Mouse (Mus musculus): ENCODE measurements around the gene Wasf2. TPM values are rescaled to one million over a fixed set of nuclear protein-coding genes. Genes with fewer than 3 reads are reported as not detected.

Gene Wasf2
- polyA plus RNA-seq, 1 experiment: 47.2 TPM

GRCm38 (mm10) chr4:133201006-133201771 lies 70.9 kb downstream of the Wasf2 start:
- DNase-seq (ENCODE audit: low read depth): no peak

DNA sequence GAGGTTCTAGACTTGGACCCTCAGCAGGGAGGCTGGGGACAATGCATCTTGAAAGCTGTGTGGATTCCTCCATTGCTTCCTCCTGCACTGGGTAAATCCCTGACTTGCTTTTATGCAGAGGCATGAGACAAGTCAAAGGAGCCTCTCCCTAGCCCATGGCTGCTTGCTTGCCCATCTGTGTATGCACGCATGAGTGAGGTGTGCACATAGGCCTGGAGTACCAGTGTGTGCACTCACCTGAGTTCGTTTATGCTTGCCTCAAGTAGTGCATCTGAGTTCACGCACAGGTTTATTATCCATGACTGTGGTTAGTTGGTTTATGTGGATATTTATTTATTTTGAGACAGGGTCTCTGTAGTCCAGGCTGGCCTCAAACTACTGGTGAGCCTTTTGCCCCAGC lies 71.9 kb downstream of the Wasf2 start:
- no peak for DNase-seq (ENCODE audit: low read depth)

DNA sequence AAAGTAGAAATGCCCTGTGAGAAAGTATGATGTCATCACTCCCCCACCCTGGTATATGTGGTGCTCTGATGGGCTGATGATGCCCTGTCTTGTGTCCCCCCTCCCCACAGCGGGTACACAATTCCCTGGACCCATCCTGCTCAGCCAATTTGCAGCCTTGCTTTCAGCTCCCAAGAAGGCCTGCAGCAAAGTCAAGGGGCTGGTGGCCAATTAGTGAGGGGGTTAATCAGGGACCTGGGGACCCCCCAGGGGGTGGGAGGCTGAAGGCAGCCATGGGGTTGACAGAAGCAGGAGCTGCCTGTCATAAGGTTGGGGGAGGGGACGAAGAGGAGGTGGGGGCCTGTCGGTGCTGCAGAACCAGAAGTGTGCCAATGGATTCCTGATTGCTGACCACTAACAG lies 73.3 kb downstream of the Wasf2 start:
- no peak for DNase-seq (ENCODE audit: low read depth)

DNA sequence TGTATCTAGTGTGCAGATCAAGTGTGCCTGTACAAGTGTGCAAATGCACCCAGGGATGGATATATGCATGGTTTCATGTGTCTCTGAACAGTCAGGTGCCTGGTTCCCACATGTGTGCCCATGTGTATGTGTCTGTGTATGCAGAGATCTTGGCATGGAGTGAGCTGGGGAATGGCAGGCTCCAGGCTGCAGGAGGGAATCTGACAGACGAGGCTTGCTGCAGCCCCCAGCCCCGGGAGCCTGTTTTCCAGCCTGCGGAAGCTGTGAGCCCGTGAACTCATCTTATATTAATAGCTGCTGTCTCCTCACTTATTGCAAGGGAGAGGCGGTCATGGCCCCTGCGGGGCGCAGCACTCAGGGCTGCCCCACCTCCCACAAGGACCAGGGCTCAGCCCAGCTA lies 74.1 kb downstream of the Wasf2 start:
- no peak for DNase-seq (ENCODE audit: low read depth)

DNA sequence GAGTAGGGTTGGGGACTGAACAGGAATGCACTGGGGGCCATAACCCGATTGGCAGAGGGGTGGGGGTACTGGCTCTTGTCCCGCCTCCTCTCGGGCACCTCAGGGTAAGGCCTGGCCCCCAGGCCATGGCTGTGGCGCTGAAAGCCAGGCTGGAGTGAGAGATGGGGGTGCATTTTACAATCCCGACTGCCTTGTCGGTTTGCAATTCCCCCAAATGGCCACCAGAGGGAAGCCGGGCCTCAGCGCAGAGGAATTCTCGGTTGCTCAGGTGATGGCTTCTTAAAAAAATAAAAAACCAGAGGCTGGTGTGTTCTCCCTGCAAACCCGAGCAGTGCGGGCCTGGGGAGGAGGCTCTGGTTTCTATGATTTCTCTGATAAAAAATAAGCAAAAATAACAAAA lies 79.1 kb downstream of the Wasf2 start:
- no peak for DNase-seq (ENCODE audit: low read depth)

DNA sequence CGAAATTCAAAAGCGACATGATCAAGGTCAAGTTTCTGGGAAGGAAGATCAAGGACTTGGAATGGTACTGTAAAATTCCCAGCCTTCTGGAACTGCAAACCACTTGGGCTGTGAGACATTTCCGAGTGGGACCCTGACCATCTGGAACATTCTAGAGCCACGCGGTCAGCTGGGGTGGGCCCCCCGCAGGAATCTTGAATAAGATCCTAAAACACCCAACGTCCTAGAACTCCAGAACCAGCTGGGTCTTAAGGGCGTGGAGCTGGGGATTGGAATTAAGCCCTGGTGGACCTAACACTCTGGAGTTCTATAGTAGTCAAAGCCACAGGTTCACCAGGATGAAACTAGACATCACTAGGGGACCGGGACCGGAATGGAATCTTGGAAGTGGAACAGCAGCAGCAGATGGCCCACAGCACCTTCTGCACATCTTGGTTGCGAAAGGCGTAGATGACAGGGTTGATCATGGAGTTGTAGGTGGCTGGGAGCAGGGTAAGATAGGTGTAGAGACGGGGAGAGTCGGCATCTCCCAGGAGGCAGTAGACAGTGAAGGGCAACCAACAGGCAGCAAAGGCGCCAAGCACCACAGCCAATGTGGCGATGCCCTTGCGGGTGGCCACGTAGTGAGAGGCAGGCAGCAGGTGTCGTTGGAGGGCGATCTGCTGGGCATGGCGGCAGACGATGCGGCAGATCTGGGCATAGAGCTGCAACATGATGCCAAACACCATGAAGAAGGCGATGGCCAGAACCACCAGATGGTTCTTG lies 79.9 kb downstream of the Wasf2 start:
- no peak for DNase-seq (ENCODE audit: low read depth)

DNA sequence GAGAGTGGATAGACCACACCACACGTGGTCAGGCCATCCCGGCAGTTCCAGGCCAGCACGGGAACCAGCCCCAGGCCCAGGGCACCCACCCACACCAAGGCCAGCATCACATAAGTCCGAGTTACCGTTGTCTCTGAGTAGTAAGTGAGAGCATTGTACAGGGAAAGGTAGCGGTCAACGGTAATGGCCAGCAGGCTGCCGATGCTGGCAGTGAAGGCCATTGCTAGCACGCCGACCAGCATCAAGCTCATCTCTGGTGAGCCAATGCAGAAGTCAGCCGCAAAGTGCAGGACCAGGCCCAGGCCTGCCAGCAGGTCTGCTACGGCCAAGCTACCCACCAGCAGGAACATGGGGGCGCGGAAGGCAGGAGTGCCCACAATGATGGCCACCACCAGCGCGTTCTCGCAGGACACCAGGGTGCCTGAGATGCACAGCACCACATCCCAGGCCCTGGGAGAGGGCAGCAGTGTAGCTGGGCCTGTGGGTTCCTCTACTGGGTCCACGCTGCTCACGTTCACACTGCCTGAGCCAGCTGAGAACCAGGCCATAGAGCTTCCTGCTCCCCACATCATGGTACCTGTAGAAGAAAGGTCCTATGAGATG lies 80.6 kb downstream of the Wasf2 start:
- DNase-seq (ENCODE audit: low read depth): no peak

GRCm38 (mm10) chr4:133211751-133212561 lies 81.7 kb downstream of the Wasf2 start, which contains the start of the genes Cd164l2 and Gpr3:
TSS of gene Cd164l2 (plus strand) at chr4:133212131.
TSS of gene Gpr3 (minus strand) at chr4:133212536.
- DNase-seq (ENCODE audit: low read depth): no peak

GRCm38 (mm10) chr4:133212562-133213267 lies 82.4 kb downstream of the Wasf2 start:
- DNase-seq (ENCODE audit: low read depth): no peak

DNA sequence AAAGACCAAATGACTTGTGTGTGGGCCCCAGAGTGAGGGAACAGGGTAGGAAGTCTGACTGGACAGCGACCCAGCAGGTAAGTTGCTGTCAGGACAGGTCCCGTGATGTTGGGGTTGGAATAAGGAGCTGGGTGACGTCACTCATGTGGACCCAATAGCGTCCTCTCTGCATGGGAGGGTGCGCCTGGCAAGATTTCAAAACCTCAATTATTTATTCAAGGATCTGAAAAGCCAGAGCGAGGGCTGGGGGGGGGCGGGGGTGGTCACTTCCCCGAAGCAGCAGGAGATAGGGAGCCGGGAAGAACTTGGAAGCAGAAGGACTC lies 82.9 kb downstream of the Wasf2 start:
- DNase-seq (ENCODE audit: low read depth): no peak

- DNase-seq (ENCODE audit: low read depth): no peak
These were observed 83.4 kb downstream of the Wasf2 start for GRCm38 (mm10) chr4:133213661-133214060.

- no peak for DNase-seq (ENCODE audit: low read depth)
These were observed 87.3 kb downstream of the Wasf2 start for GRCm38 (mm10) chr4:133217641-133218040.

- no peak for DNase-seq (ENCODE audit: low read depth)
These were observed 88.4 kb downstream of the Wasf2 start for GRCm38 (mm10) chr4:133218745-133219144.

- no peak for DNase-seq (ENCODE audit: low read depth)
These were observed 90.4 kb downstream of the Wasf2 start for GRCm38 (mm10) chr4:133220656-133221055.

GRCm38 (mm10) chr4:133221701-133222100 lies 91.4 kb downstream of the Wasf2 start:
- DNase-seq (ENCODE audit: low read depth): no peak

DNA sequence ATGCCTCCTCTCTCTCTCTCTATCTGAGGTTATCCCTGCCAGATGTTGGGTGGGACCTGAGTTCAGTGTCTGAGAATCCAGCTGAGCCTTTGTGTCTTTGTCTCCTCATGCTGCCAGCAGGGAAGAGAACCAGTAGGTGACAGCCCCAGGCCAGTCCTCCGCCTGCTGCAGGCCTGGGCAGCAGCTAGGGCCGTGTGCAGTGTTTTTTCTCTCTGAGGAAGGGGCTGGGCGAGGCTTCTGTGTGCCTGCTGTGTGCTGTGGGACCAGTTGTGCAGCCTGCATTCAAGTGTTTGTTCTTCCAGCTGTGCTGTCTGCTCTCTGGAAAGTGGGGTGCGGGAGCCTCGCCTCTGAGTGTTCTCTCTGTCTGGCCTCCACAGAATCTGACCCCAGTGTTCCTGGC lies 93.6 kb downstream of the Wasf2 start:
- no peak for DNase-seq (ENCODE audit: low read depth)

DNA sequence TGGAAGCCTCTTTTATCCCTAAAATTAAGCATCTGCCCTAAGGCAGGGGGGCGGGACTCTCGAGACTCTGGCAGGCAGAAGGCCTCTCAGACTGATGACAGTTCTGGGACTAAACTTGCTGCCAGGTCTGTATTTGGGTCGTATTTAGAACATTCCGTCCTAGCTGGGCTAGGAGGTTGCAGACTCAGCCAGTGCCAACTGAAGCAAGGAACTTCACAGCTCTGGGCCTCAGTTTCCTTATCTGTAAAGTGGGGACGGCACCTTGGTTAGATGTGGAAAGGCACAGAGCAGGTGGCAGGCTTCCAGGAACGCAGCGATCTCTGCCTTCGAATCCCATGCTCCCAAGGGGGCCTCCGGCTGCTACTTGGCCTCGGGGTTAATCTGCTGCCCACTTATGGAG lies 95.8 kb downstream of the Wasf2 start:
- DNase-seq (ENCODE audit: low read depth): no peak

DNA sequence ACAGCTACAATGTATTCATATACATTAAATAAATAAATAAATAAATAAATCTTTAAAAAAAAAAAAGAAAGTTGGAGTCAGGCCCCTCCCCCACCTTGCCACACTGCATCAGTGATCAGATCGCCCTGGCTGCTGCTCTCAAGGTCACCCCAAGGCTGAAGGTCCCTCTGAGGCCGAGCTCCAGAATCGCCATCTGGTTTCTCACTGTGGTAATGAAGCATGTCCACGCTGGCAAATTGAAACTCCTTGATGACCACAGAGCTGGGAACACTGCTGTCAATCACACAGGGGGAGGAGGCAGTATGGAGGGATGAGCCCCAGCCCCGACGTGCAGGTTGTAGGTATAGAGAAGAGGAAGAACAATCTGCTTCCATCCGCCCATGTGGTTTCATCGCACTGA lies 97.3 kb downstream of the Wasf2 start:
- DNase-seq (ENCODE audit: low read depth): no peak

DNA sequence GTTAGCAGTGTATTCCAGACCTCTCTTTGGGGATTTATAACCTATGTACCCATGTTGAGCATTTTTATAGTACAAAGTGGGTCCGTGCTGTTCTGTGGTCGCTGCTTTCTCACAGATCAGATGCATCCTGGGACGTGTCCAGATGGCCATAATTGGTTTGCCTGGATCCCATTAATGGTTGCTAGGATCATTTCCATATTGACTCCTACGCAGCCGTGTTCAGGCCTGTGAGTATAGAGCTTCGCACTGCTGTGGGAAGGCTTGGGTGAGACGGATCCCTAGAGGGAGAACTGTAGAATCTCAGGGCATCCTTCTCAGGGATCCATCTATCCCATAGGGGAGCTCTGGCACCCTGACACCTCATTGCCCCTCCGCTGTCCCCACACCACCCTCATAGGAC lies 99.3 kb downstream of the Wasf2 start:
- DNase-seq (ENCODE audit: low read depth): no peak

DNA sequence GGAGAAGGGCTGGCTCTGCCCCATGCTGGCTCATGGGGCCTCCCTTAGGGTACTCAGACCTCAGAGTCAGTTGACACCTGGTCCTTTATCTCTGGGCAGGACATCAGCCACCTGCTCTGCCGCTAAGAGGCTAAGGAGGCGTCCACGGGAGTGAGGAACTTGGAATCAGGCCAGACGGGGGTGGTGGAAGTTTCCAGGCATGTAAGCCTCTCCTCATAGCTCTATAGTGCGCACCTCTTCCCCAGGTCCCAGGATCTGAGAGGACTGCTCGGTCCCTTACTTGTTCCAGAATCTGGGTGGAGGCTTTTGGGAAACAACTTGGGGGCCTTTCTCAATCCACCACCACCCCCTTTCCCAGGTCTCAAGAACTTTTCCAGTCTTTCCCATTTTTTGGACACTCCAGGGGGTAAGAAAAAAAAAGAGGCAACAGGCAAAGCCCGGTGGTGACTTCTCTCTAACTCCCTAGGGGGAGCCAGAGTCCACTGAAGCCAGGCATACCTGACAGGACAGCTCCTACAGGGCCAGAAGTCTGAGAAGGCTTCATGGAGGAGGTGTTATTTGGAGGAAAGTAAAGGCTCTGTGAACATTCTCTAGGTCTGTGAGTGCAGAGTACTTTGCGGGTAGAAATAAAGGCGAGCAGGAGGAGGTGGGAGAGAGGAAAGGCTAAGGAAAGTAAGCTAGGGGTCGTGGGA lies 103.1 kb downstream of the Wasf2 start:
- no peak for DNase-seq (ENCODE audit: low read depth)

DNA sequence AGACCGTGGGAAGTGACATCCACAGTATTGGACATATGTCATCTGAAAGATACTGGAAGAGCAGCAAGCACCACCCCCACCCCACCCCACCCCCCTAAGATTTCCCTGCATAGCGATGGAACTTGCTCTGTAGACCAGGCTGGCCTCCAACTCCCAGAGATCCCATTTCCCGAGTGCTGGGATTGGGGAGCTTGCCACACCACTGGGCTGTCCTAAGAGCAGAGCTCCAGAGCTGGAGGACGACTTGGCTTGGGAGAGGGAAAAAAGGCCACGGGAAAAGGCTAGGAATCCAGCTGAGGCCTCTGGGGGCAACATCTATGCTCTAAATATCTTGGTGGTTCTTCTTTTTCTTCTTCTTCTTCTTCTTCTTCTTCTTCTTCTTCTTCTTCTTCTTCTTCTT lies 104.5 kb downstream of the Wasf2 start:
- no peak for DNase-seq (ENCODE audit: low read depth)
